Mouse (Mus musculus) stomach, embryonic 14.5 days (tissue): Measurements from ENCODE around the gene Atg14. TPM values are rescaled to one million over a fixed set of nuclear protein-coding genes. Genes with fewer than 3 reads are reported as not detected.

Experiments
- ATAC-seq: fragments of 200-750 bp; cut with Nextera tagmentation; 2 replicates; pipeline ENCODE4 v1.8.0; 2017; ENCODE audit warnings: low read depth, moderate TSS enrichment; ENCODE audit not compliant: insufficient number of reproducible peaks, insufficient read depth, low FRiP score
- H3K27ac ChIP-seq: fragments of 300-500 bp; sonication (generic); 2 replicates; pipeline ENCODE4 v1.5.1; 2014; ENCODE audit warnings: mild to moderate bottlenecking, low read length, moderate library complexity, mixed read lengths
- H3K27me3 ChIP-seq: fragments of 300-500 bp; sonication (generic); 2 replicates; pipeline ENCODE4 v1.6.1; 2014; ENCODE audit warnings: low read length, control low read depth, mixed read lengths; ENCODE audit not compliant: control insufficient read depth, insufficient read depth
- H3K36me3 ChIP-seq: fragments of 300-500 bp; sonication (generic); 2 replicates; pipeline ENCODE4 v1.6.1; 2014; ENCODE audit warnings: mild to moderate bottlenecking, control low read depth, low read length, moderate library complexity, mixed read lengths; ENCODE audit not compliant: control insufficient read depth, insufficient read depth
- H3K4me1 ChIP-seq: fragments of 300-500 bp; sonication (generic); 2 replicates; pipeline ENCODE4 v1.6.1; 2014; ENCODE audit warnings: low read length, control low read depth, mixed read lengths; ENCODE audit not compliant: control insufficient read depth, insufficient read depth
- H3K4me2 ChIP-seq: fragments of 300-500 bp; sonication (generic); replicated peaks from 2 replicates; pipeline ENCODE4 v1.6.1; 2014; ENCODE audit warnings: low read depth, low read length, control low read depth
- H3K4me3 ChIP-seq: fragments of 300-500 bp; sonication (generic); 2 replicates; pipeline ENCODE4 v1.5.1; 2014; ENCODE audit warnings: low read depth, low read length, control low read depth
- H3K9ac ChIP-seq: fragments of 300-500 bp; sonication (generic); replicated peaks from 2 replicates; pipeline ENCODE4 v1.6.1; 2014; ENCODE audit warnings: low read depth, mild to moderate bottlenecking, control low read depth, low read length, moderate library complexity, mixed read lengths
- H3K9me3 ChIP-seq: fragments of 300-500 bp; sonication (generic); 2 replicates; pipeline ENCODE4 v1.6.1; 2016; ENCODE audit warnings: low read depth, low read length, control low read depth; ENCODE audit not compliant: control insufficient read depth
- WGBS: fragments of 180-500 bp; shearing (Covaris S2); extraction: QIAGEN DNeasy Blood & Tissue Kit; methylation state at CpG from one replicate; pipeline ENCODE4 v1.1.7; 2014; 5-methylcytosine and 5-hydroxymethylcytosine counted together
- polyA plus RNA-seq: library from polyadenylated mRNA; unstranded; fragments of >200 nt; fragmentation: Nextera tagmentation; extraction: Ambion mirVana; gene quantifications from 2 replicates; pipeline ENCODE4 v1.2.1, GENCODE M21; 2014

The Atg14 gene
- polyA plus RNA-seq, 1 experiment from 2014 or later, result 14.3 TPM

GRCm38 (mm10) chr14:47555225-47555624 lies 15.2 kb downstream of the Atg14 start:
- H3K9ac ChIP-seq, result no peak overlapping the region
- no peak overlapping the region for H3K4me2 ChIP-seq
- peaks cover 7% of the 10 kb centered on the region for H3K36me3 ChIP-seq
- H3K27me3 ChIP-seq, result no peaks in the 10 kb centered on the region
- no peak overlapping the region for H3K27ac ChIP-seq
- no peak for ATAC-seq
- H3K4me3 ChIP-seq, result no peak overlapping the region
- no peaks in the 10 kb centered on the region for H3K9me3 ChIP-seq
- no peaks in the 10 kb centered on the region for H3K4me1 ChIP-seq
- 98% methylated on average over 5 of the region's 5 CpGs for WGBS

- 88% methylated on average over 3 of the region's 4 CpGs for WGBS
Observed at GRCm38 (mm10) chr14:47554236-47554635, 16.2 kb downstream of the Atg14 start.

GRCm38 (mm10) chr14:47553380-47553779 lies 17.1 kb downstream of the Atg14 start:
- WGBS, result 93% methylated on average over 2 of the region's 2 CpGs
- no peaks in the 10 kb centered on the region for H3K27me3 ChIP-seq
- H3K4me3 ChIP-seq, result no peak overlapping the region
- ATAC-seq, result no peak
- H3K4me1 ChIP-seq, result no peaks in the 10 kb centered on the region
- H3K9ac ChIP-seq, result no peak overlapping the region
- H3K36me3 ChIP-seq, result peaks cover 12% of the 10 kb centered on the region
- no peak overlapping the region for H3K4me2 ChIP-seq
- H3K27ac ChIP-seq, result no peak overlapping the region
- H3K9me3 ChIP-seq, result no peaks in the 10 kb centered on the region

More at GRCm38 (mm10) chr14:47554236-47554635, 16.2 kb downstream of the Atg14 start:
- ATAC-seq, result no peak
- no peak overlapping the region for H3K27ac ChIP-seq
- no peaks in the 10 kb centered on the region for H3K4me1 ChIP-seq
- no peak overlapping the region for H3K4me2 ChIP-seq
- no peaks in the 10 kb centered on the region for H3K9me3 ChIP-seq
- H3K36me3 ChIP-seq, result peaks cover 3% of the 10 kb centered on the region
- H3K27me3 ChIP-seq, result no peaks in the 10 kb centered on the region
- no peak overlapping the region for H3K9ac ChIP-seq
- no peak overlapping the region for H3K4me3 ChIP-seq

GRCm38 (mm10) chr14:47551668-47552067 lies 18.8 kb downstream of the Atg14 start:
- no peak overlapping the region for H3K9ac ChIP-seq
- peaks cover 18% of the 10 kb centered on the region for H3K36me3 ChIP-seq
- 89% methylated on average over 6 of the region's 6 CpGs for WGBS
- H3K4me1 ChIP-seq, result no peaks in the 10 kb centered on the region
- no peak for ATAC-seq
- H3K27me3 ChIP-seq, result no peaks in the 10 kb centered on the region
- H3K9me3 ChIP-seq, result no peaks in the 10 kb centered on the region
- H3K27ac ChIP-seq, result no peak overlapping the region
- no peak overlapping the region for H3K4me3 ChIP-seq
- no peak overlapping the region for H3K4me2 ChIP-seq

GRCm38 (mm10) chr14:47544877-47545276 lies 25.6 kb downstream of the Atg14 start:
- Histone ChIP-seq H3K9ac (no peak overlapping the region), H3K9me3 (no peaks in the 10 kb centered on the region), H3K4me2 (no peak overlapping the region), H3K27me3 (no peaks in the 10 kb centered on the region), H3K27ac (no peak overlapping the region), H3K4me1 (no peaks in the 10 kb centered on the region), H3K4me3 (no peak overlapping the region), H3K36me3 (peaks cover 39% of the 10 kb centered on the region)
- WGBS, result 91% methylated on average over 4 of the region's 4 CpGs
- no peak for ATAC-seq

GRCm38 (mm10) chr14:47544286-47544685 lies 26.2 kb downstream of the Atg14 start:
- H3K4me1 ChIP-seq, result no peaks in the 10 kb centered on the region
- no peak overlapping the region for H3K9ac ChIP-seq
- H3K9me3 ChIP-seq, result no peaks in the 10 kb centered on the region
- ATAC-seq, result no peak
- H3K36me3 ChIP-seq, result peaks cover 38% of the 10 kb centered on the region
- no peak overlapping the region for H3K27ac ChIP-seq
- H3K4me2 ChIP-seq, result no peak overlapping the region
- no peaks in the 10 kb centered on the region for H3K27me3 ChIP-seq
- 88% methylated on average over 5 of the region's 5 CpGs for WGBS
- H3K4me3 ChIP-seq, result no peak overlapping the region

- 85% methylated on average over 3 of the region's 3 CpGs for WGBS
- peaks cover 28% of the 10 kb centered on the region for H3K36me3 ChIP-seq
- H3K9me3 ChIP-seq, result no peaks in the 10 kb centered on the region
- no peak for ATAC-seq
- no peak overlapping the region for H3K4me3 ChIP-seq
- H3K4me1 ChIP-seq, result no peaks in the 10 kb centered on the region
- H3K4me2 ChIP-seq, result no peak overlapping the region
- H3K27ac ChIP-seq, result no peak overlapping the region
- H3K9ac ChIP-seq, result no peak overlapping the region
- no peaks in the 10 kb centered on the region for H3K27me3 ChIP-seq
Observed at GRCm38 (mm10) chr14:47542283-47542682, 28.2 kb downstream of the Atg14 start.

- Histone ChIP-seq H3K4me2 (no peak overlapping the region), H3K4me1 (no peaks in the 10 kb centered on the region), H3K27ac (no peak overlapping the region), H3K9ac (no peak overlapping the region), H3K27me3 (no peaks in the 10 kb centered on the region), H3K9me3 (no peaks in the 10 kb centered on the region), H3K36me3 (peaks cover 21% of the 10 kb centered on the region), H3K4me3 (no peak overlapping the region)
- 83% methylated on average over 10 of the region's 10 CpGs for WGBS
- ATAC-seq, result no peak
Observed at GRCm38 (mm10) chr14:47541325-47541948, 29.0 kb downstream of the Atg14 start.

GRCm38 (mm10) chr14:47535096-47535495 lies 35.4 kb downstream of the Atg14 start:
- WGBS, result 79% methylated on average over 1 of the region's 1 CpGs

More at GRCm38 (mm10) chr14:47535096-47535495, 35.4 kb downstream of the Atg14 start:
- H3K27me3 ChIP-seq, result no peaks in the 10 kb centered on the region
- no peaks in the 10 kb centered on the region for H3K9me3 ChIP-seq
- no peaks in the 10 kb centered on the region for H3K4me1 ChIP-seq
- no peak overlapping the region for H3K27ac ChIP-seq
- no peak overlapping the region for H3K9ac ChIP-seq
- ATAC-seq, result no peak
- H3K36me3 ChIP-seq, result no peaks in the 10 kb centered on the region
- H3K4me2 ChIP-seq, result no peak overlapping the region
- no peak overlapping the region for H3K4me3 ChIP-seq
